Mouse (Mus musculus): Measurements from ENCODE around the gene Olfr395.
"Not testable (repeated sequence)": the region's sequence is repeated elsewhere in the genome, so short reads cannot be mapped to it uniquely, and the experiment has no call there.

Olfr395 gene

DNA sequence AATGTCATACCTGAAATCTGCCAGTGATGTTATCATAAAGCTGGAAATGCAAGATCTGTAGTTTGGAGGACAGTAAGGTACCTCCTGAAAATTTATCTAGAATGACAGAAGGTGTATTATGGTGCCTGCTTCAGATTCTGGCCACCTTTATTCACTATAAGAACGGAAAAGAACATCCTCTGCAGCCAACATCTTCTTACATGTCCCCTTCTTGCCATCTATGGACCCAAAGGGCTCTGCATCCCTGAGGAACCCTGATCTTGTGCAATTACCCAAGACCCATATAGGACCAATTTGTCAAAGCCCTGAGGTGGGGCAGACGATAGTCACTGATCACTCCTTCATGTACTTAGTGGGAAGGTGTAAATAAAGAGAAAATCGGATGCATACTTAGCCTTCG, at the start of gene Olfr395:
Gene Olfr395 (minus strand): TSS at position 101 of the 400 bp plus-strand sequence.
- in situ Hi-C loops (cut with MboI; ENCODE audit: low sequenced_read_pairs), result not testable (repeated sequence)

DNA sequence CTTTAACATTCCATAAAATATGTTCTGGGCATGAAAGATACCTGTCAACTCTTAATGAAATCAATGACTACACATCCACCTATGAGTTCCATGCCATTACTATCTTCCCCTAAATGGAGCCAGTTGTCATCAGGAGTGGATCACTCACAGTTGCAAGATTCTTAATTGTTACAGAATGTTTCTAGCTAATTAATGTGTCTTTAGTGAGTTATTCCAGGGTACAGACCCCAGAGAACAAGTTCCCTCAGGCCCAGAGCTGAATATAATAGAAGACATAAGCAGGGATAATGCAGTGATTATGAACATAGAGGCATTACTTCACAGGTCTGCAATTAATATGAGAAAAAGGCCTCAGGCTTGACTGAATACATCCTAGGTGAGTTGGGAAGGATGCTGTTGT, 27.3 kb upstream of the Olfr395 start, which contains the start of gene Olfr23:
Gene Olfr23 (plus strand): TSS at position 301 of the 400 bp plus-strand sequence.
- in situ Hi-C loops (cut with MboI; ENCODE audit: low sequenced_read_pairs), result no loop called here

DNA sequence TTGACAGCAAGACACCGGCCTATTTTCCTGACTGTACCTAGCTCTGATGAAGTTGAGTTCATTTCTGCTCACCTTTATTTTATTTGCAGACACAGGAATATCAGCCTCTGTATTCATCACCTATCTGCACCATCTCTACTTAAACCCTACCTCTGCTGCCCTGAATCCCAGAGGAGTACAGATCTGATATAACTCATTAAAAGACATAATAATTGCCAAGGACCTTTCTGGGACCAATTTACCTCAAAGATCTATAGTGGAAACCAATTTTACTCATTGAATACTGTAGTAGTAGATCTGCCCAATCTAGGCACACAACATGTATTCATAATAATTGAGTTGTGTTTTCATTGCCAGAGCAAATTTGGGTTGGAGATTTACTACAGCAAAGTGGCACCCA, 18.4 kb downstream of the Olfr395 start, which contains the start of gene Olfr394:
Gene Olfr394 (minus strand): TSS at position 101 of the 400 bp plus-strand sequence.
- in situ Hi-C loops (cut with MboI; ENCODE audit: low sequenced_read_pairs), result no loop called here
